8 mouse cellular contexts compared by ENCODE assay signal in genomic region chr1:182019926-182020801, GRCm38 (mm10). TPM values are rescaled to one million over a fixed set of nuclear protein-coding genes. Genes with fewer than 3 reads are reported as not detected.
A peak's percentile ranks its signal among the peaks of the same experiment; 100 is the strongest.
DNase-seq lines count a peak whose midpoint lies in the region; ATAC-seq and TF ChIP-seq lines count a peak whose summit lies in the region.

Gene Enah (minus strand): TSS chr1:182019990.

- H3K9ac ChIP-seq in hindbrain, embryonic 11.5 days (ENCODE audit: low read depth, low read length) = peak within 1 kb of the TSS; percentile 83
- peak within 1 kb of the TSS; percentile 73 for H3K9ac ChIP-seq in lung, postnatal 0 days (replicated peaks; ENCODE audit: low read depth)

- no peaks in the 10 kb centered on the region for H3K9me3 ChIP-seq in hindbrain, embryonic 11.5 days (ENCODE audit: control insufficient read depth, low read length)
- no peaks in the 10 kb centered on the region for H3K9me3 ChIP-seq in lung, postnatal 0 days (ENCODE audit: low read length)

- peak; percentile 84 for DNase-seq in NIH3T3 (ENCODE audit: low read depth)
- DNase-seq in cerebellum, adult 9-11 months = peak; percentile 72
- peak; percentile 61 to 64 for DNase-seq in frontal cortex, postnatal 14 days (ENCODE audit: low spot score in 2 of 2)
- DNase-seq in hindbrain, embryonic 11.5 days (ENCODE audit: low spot score) = peak; percentile 92
- DNase-seq in layer of hippocampus, postnatal 25 days (ENCODE audit: extremely low spot score in 1 of 2, low spot score in 1 of 2) = peak; percentile 58
- peak; percentile 78 for DNase-seq in lung, postnatal 0 days (ENCODE audit: low spot score)
- peak; percentile 80 for DNase-seq in retina, embryonic 14.5 days (ENCODE audit: low spot score)
- DNase-seq in spleen, postnatal 36 days (ENCODE audit: low spot score in 2 of 2) = no peak

- no peaks in the 10 kb centered on the region for H3K27me3 ChIP-seq in hindbrain, embryonic 11.5 days (ENCODE audit: control insufficient read depth, insufficient read depth, low read length)
- no peaks in the 10 kb centered on the region for H3K27me3 ChIP-seq in lung, postnatal 0 days (replicated peaks; ENCODE audit: insufficient read depth, low read length)

- ATAC-seq in hindbrain, embryonic 11.5 days (ENCODE audit: low FRiP score) = peak; percentile 88
- ATAC-seq in lung, postnatal 0 days = peak; percentile 82

- H3K27ac ChIP-seq in hindbrain, embryonic 11.5 days (ENCODE audit: low read depth, low read length) = peak within 1 kb of the TSS; percentile 99
- peak within 1 kb of the TSS; percentile 79 for H3K27ac ChIP-seq in lung, postnatal 0 days (ENCODE audit: low read length)

- H3K4me3 ChIP-seq in hindbrain, embryonic 11.5 days (ENCODE audit: low read depth, low read length) = peak within 1 kb of the TSS; percentile 60
- peak within 1 kb of the TSS; percentile 89 for H3K4me3 ChIP-seq in lung, postnatal 0 days (ENCODE audit: low read depth, low read length)

- H3K4me2 ChIP-seq in hindbrain, embryonic 11.5 days (replicated peaks; ENCODE audit: low read depth, low read length) = peak within 1 kb of the TSS; percentile 78
- H3K4me2 ChIP-seq in lung, postnatal 0 days (replicated peaks; ENCODE audit: low read depth, low read length) = peak within 1 kb of the TSS; percentile 96

- 1% methylated on average over 71 of the region's 109 CpGs for WGBS in hindbrain, embryonic 11.5 days
- 1% methylated on average over 43 of the region's 109 CpGs for WGBS in lung, postnatal 0 days

- no peaks in the 10 kb centered on the region; the same call in 1 of the 2 replicates for H3K4me1 ChIP-seq in hindbrain, embryonic 11.5 days (replicated peaks; ENCODE audit: control insufficient read depth, insufficient read depth, low read length)
- no peaks in the 10 kb centered on the region for H3K4me1 ChIP-seq in lung, postnatal 0 days (ENCODE audit: insufficient read depth, low read depth, low read length)

- TF ChIP-seq CTCF in lung, postnatal 0 days (IDR thresholded peaks at IDR 0.05) = no peak

- H3K36me3 ChIP-seq in hindbrain, embryonic 11.5 days (ENCODE audit: control insufficient read depth, insufficient read depth, low read length) = no peaks in the 10 kb centered on the region
- H3K36me3 ChIP-seq in lung, postnatal 0 days (ENCODE audit: insufficient read depth, low read length) = no peaks in the 10 kb centered on the region

- TF ChIP-seq EP300 in lung, postnatal 0 days (IDR thresholded peaks at IDR 0.05) = no peak

RNA-seq across cellular contexts. Expression of gene Enah, which starts in this region (rescaled TPM):
- 31.9 and 49.2 TPM in 2 replicates for polyA plus RNA-seq in hindbrain, embryonic 11.5 days (2014; fragmentation: Nextera tagmentation; extraction: Ambion mirVana)
- total RNA-seq in layer of hippocampus, postnatal 25 days (2021) = 100 to 1,000 TPM; 158 to 182 TPM
- 8.9 and 10.6 TPM in 2 replicates for polyA plus RNA-seq in lung, postnatal 0 days (2015; fragmentation: Nextera tagmentation; extraction: Ambion mirVana)

Comparison
In these comparisons a context has a peak if more than half of its experiments do, and no peak if none do; other contexts are left out.
1. DNase-seq: peak in NIH3T3 (single experiment), cerebellum, adult 9-11 months (single experiment), frontal cortex, postnatal 14 days (2 of 2), hindbrain, embryonic 11.5 days (single experiment), layer of hippocampus, postnatal 25 days (2 of 2), lung, postnatal 0 days (single experiment) and retina, embryonic 14.5 days (single experiment); none in spleen, postnatal 36 days (0 of 2).